Comparison of ENCODE assay signal across 20 mouse cellular contexts in the genomic region with DNA sequence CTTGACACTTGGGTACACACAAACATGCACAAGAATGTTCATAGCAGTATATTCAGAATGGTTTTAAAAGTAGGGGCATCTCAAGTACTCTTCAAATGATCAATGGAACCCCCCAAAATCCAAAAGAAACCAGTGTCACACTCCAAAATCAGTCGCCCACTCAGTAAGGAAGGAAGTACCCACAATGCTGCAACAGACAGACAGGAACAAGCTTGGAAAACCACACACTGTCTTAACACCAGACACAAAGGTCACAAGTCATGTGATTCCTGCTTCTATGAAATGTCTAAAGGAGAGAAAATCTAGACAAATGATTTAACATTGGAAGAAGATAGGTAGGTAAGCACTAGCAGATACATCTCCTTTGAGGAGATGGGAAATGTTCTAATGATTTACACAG.
DNase-seq lines count a peak whose midpoint lies in the region; ATAC-seq and TF ChIP-seq lines count a peak whose summit lies in the region.
"Had no signal": no experiment of that assay in that cellular context is flagged by ENCODE, and none has a peak within 500 bp of the region (broad histone marks: within the 10 kb centered on the region; RNA-seq: fewer than 3 reads in every experiment).

No protein-coding gene starts in this region.

- no peaks in the 10 kb centered on the region for H3K36me3 ChIP-seq in heart, embryonic 15.5 days
- no peaks in the 10 kb centered on the region for H3K36me3 ChIP-seq in lung, embryonic 16.5 days (ENCODE audit: control insufficient read depth, insufficient read depth, low read length)
- no peaks in the 10 kb centered on the region for H3K36me3 ChIP-seq in myocyte (ENCODE audit: control insufficient read depth, insufficient read depth)
- H3K36me3 ChIP-seq: embryonic facial prominence, embryonic 12.5 days; heart, embryonic 10.5 days; limb, embryonic 10.5 days; liver, embryonic 13.5 days had no signal

- H3K27me3 ChIP-seq in heart, embryonic 15.5 days = no peaks in the 10 kb centered on the region
- H3K27me3 ChIP-seq in lung, embryonic 16.5 days (ENCODE audit: control insufficient read depth, insufficient read depth, low read depth, low read length) = no peaks in the 10 kb centered on the region
- H3K27me3 ChIP-seq in myocyte (ENCODE audit: control insufficient read depth, insufficient read depth, insufficient read length) = no peaks in the 10 kb centered on the region
- H3K27me3 ChIP-seq: embryonic facial prominence, embryonic 12.5 days; liver, embryonic 13.5 days; Patski had no signal

- H3K9ac ChIP-seq in heart, embryonic 15.5 days = no peak overlapping the region
- H3K9ac ChIP-seq in lung, embryonic 16.5 days (ENCODE audit: low read length) = no peak overlapping the region
- H3K9ac ChIP-seq: embryonic facial prominence, embryonic 12.5 days; liver, embryonic 13.5 days had no signal

- H3K4me2 ChIP-seq in heart, embryonic 15.5 days = no peak overlapping the region
- no peak overlapping the region for H3K4me2 ChIP-seq in lung, embryonic 16.5 days (ENCODE audit: low read depth, low read length)
- peak overlapping the region; percentile 26 for H3K4me2 ChIP-seq in myocyte (ENCODE audit: low read depth)
- H3K4me2 ChIP-seq: embryonic facial prominence, embryonic 12.5 days; liver, embryonic 13.5 days had no signal

- H3ac ChIP-seq in myocyte (ENCODE audit: control insufficient read depth, insufficient read length) = no peak overlapping the region

- H3K4me1 ChIP-seq in heart, embryonic 15.5 days (replicated peaks) = peaks cover 12% of the 10 kb centered on the region
- peaks cover 16% of the 10 kb centered on the region for H3K4me1 ChIP-seq in lung, embryonic 16.5 days (replicated peaks; ENCODE audit: control insufficient read depth, insufficient read depth, low read length)
- H3K4me1 ChIP-seq: heart, embryonic 10.5 days; liver, embryonic 13.5 days had no signal

- ATAC-seq in heart, embryonic 15.5 days (replicated peaks; ENCODE audit: insufficient number of reproducible peaks, insufficient read depth, low FRiP score, low read depth) = no peak
- no peak for ATAC-seq in lung, embryonic 16.5 days (ENCODE audit: low read depth)
- ATAC-seq in granulocyte monocyte progenitor cell, adult 5-6 weeks (replicated peaks; ENCODE audit: poor library complexity, severe bottlenecking) = peak; percentile 80
- ATAC-seq: activated CD4-positive, CD25-positive, alpha-beta regulatory T cell, adult 4 months; forebrain, embryonic 14.5 days; Patski had no signal

- H3K27ac ChIP-seq in heart, embryonic 15.5 days = peak overlapping the region; percentile 61
- peak overlapping the region; percentile 17; the same call in 1 of the 2 replicates for H3K27ac ChIP-seq in lung, embryonic 16.5 days (ENCODE audit: low read length)
- H3K27ac ChIP-seq: embryonic facial prominence, embryonic 12.5 days; heart, embryonic 10.5 days; limb, embryonic 10.5 days; liver, embryonic 13.5 days had no signal

- DNase-seq in heart, postnatal 4 days = no peak
- no peak for DNase-seq in lung, postnatal 10 days
- DNase-seq in T-cell, adult 2 months (ENCODE audit: low spot score) = no peak
- DNase-seq: adrenal gland, postnatal 10 days; cerebellum, adult 9-10 months; gastrocnemius, postnatal 25 days; kidney, adult 11 months; kidney, postnatal 25 days; liver, embryonic 13.5 days; retina, postnatal 1 day had no signal

- TF ChIP-seq POLR2A in myocyte (IDR thresholded peaks at IDR 0.05; ENCODE audit: insufficient read length, low read depth) = no peak

- H3K4me3 ChIP-seq in heart, embryonic 15.5 days = no peak overlapping the region
- no peak overlapping the region for H3K4me3 ChIP-seq in lung, embryonic 16.5 days (ENCODE audit: low read length)
- no peak overlapping the region for H3K4me3 ChIP-seq in myocyte
- H3K4me3 ChIP-seq: embryonic facial prominence, embryonic 12.5 days; heart, embryonic 10.5 days; limb, embryonic 10.5 days; liver, embryonic 13.5 days had no signal

- peaks cover 2% of the 10 kb centered on the region for H3K79me2 ChIP-seq in myocyte (ENCODE audit: control insufficient read depth, insufficient read depth)

- WGBS in heart, embryonic 15.5 days = 63% methylated on average over 1 of the region's 1 CpGs
- 84% methylated on average over 1 of the region's 1 CpGs for WGBS in lung, embryonic 16.5 days

- H3K9me3 ChIP-seq in heart, embryonic 15.5 days (replicated peaks) = no peaks in the 10 kb centered on the region
- H3K9me3 ChIP-seq in lung, embryonic 16.5 days (ENCODE audit: control insufficient read depth, low read length) = no peaks in the 10 kb centered on the region
- H3K9me3 ChIP-seq: embryonic facial prominence, embryonic 12.5 days; heart, embryonic 10.5 days; limb, embryonic 10.5 days; liver, embryonic 13.5 days had no signal

TF ChIP-seq in myocyte, 11 proteins besides CTCF, POLR2A, EP300 and RAD21:
- no peak for TF ChIP-seq SRF (IDR thresholded peaks at IDR 0.05; ENCODE audit: control insufficient read depth, insufficient read length, low read depth)
- TF ChIP-seq USF1 (IDR thresholded peaks at IDR 0.05; ENCODE audit: low read depth) = peak; percentile 39
- no peak for TF ChIP-seq POLR2AphosphoS2 (IDR thresholded peaks at IDR 0.05; ENCODE audit: insufficient read length, low read depth)
- TF ChIP-seq TCF12 (IDR thresholded peaks at IDR 0.05; ENCODE audit: insufficient read depth, poor library complexity, severe bottlenecking) = no peak
- no peak for TF ChIP-seq TCF3 (IDR thresholded peaks at IDR 0.05; ENCODE audit: insufficient read length, low read depth)
- no peak for TF ChIP-seq CEBPB (IDR thresholded peaks at IDR 0.05; ENCODE audit: insufficient read depth, poor library complexity, severe bottlenecking)
